10 mouse cellular contexts compared by ENCODE assay signal in the genomic region with DNA sequence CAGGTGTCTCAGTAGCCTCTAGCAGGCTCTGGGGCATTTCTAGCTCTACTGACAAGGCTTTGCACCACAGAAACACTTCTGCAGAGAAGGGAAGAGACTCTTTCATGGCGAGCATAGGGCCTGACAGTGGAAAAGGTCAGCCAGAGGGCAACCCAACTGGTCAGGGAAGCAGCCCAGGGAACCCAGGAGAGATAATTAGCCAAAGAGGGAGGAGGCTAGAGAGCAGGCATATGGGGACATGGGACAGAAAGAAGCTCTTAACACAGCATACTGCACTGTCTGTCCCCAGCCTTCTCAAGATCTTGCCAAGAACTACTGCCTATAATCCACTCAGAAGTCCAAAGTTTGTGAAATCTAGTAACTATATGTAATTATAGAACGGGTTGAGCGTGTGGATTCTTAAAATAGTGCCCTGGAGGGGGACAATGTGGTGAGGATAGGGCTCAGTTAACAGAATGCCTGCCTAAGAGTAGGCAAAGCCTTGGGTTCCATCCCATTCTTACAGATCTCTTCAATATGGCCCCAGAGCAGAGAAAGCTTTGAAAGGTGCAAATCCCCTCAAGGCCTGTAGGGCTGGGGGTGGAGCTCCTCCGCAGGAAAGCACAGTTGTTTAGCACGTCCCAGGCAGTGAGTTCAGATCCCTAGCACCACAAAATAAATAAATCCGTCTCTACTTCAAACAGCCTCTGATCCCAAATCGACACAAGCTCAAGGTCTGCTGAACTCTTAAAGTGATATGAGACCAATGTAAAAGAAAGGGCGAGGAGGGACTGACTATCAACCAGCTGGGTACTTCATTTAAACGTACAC. TPM values are rescaled to one million over a fixed set of nuclear protein-coding genes. Genes with fewer than 3 reads are reported as not detected.
DNase-seq lines count a peak whose midpoint lies in the region; ATAC-seq and TF ChIP-seq lines count a peak whose summit lies in the region.
"Had no signal": no experiment of that assay in that cellular context is flagged by ENCODE, and none has a peak within 500 bp of the region (broad histone marks: within the 10 kb centered on the region; RNA-seq: fewer than 3 reads in every experiment).

No protein-coding gene starts in this region.

- H3K4me1 ChIP-seq in forebrain, embryonic 12.5 days: peaks cover 83% of the 10 kb centered on the region
- peaks cover 38% of the 10 kb centered on the region for H3K4me1 ChIP-seq in forebrain, embryonic 15.5 days
- H3K4me1 ChIP-seq in ES-Bruce4 (ENCODE audit: control insufficient read depth, insufficient read depth, low read length): peaks cover 7% of the 10 kb centered on the region
- peaks cover 59% of the 10 kb centered on the region for H3K4me1 ChIP-seq in limb, embryonic 14.5 days (ENCODE audit: control insufficient read depth, insufficient read depth, low read length)

- no peak overlapping the region for H3K4me3 ChIP-seq in forebrain, embryonic 12.5 days (replicated peaks)
- no peak overlapping the region for H3K4me3 ChIP-seq in forebrain, embryonic 15.5 days
- H3K4me3 ChIP-seq in ES-Bruce4 (ENCODE audit: low read depth, low read length): no peak overlapping the region
- 0 out of 2 replicates have a peak overlapping the region, but pooled peaks have one; percentile 1 for H3K4me3 ChIP-seq in limb, embryonic 14.5 days (replicated peaks; ENCODE audit: low read length)

- DNase-seq in gastrocnemius, postnatal 25 days: peak; percentile 70
- no peak for DNase-seq in limb, embryonic 14.5 days (ENCODE audit: low spot score)
- DNase-seq in frontal cortex, postnatal 10 days (ENCODE audit: low spot score in 2 of 2): no peak
- no peak for DNase-seq in right cerebral cortex, postnatal 4 days
- no peak for DNase-seq in embryo, embryonic 10.5 days (ENCODE audit: low spot score)

- no peak for ATAC-seq in forebrain, embryonic 12.5 days (ENCODE audit: low FRiP score)
- no peak for ATAC-seq in forebrain, embryonic 15.5 days (replicated peaks)
- ATAC-seq in limb, embryonic 14.5 days (ENCODE audit: low FRiP score, low read depth): no peak

- no peak overlapping the region for H3K9ac ChIP-seq in forebrain, embryonic 12.5 days
- H3K9ac ChIP-seq in forebrain, embryonic 15.5 days (replicated peaks): no peak overlapping the region
- no peak overlapping the region for H3K9ac ChIP-seq in ES-Bruce4 (ENCODE audit: low read depth, poor library complexity, severe bottlenecking)
- no peak overlapping the region for H3K9ac ChIP-seq in limb, embryonic 14.5 days (ENCODE audit: low read depth, low read length, severe bottlenecking)

- H3K36me3 ChIP-seq in forebrain, embryonic 12.5 days (replicated peaks): no peaks in the 10 kb centered on the region
- no peaks in the 10 kb centered on the region for H3K36me3 ChIP-seq in forebrain, embryonic 15.5 days
- H3K36me3 ChIP-seq in ES-Bruce4 (ENCODE audit: control insufficient read depth, insufficient read depth, low read length, poor library complexity, severe bottlenecking): no peaks in the 10 kb centered on the region
- H3K36me3 ChIP-seq in limb, embryonic 14.5 days (ENCODE audit: control insufficient read depth, insufficient read depth, low read length): no peaks in the 10 kb centered on the region

- no peak for TF ChIP-seq EP300 in ES-Bruce4 (IDR thresholded peaks at IDR 0.05; ENCODE audit: insufficient read depth, low read depth, low read length)

- no peak overlapping the region for H3K27ac ChIP-seq in forebrain, embryonic 12.5 days
- no peak overlapping the region for H3K27ac ChIP-seq in forebrain, embryonic 15.5 days (replicated peaks)
- H3K27ac ChIP-seq in ES-Bruce4 (ENCODE audit: insufficient read depth, low read length): 0 out of 2 replicates have a peak overlapping the region, but pooled peaks have one; percentile 2
- no peak overlapping the region for H3K27ac ChIP-seq in limb, embryonic 14.5 days (replicated peaks; ENCODE audit: low read depth, low read length)
- H3K27ac ChIP-seq: macrophage had no signal

- no peaks in the 10 kb centered on the region for H3K9me3 ChIP-seq in forebrain, embryonic 12.5 days
- no peaks in the 10 kb centered on the region for H3K9me3 ChIP-seq in forebrain, embryonic 15.5 days
- no peaks in the 10 kb centered on the region for H3K9me3 ChIP-seq in ES-Bruce4 (replicated peaks; ENCODE audit: control insufficient read depth, insufficient read depth, low read length, poor library complexity, severe bottlenecking)
- no peaks in the 10 kb centered on the region for H3K9me3 ChIP-seq in limb, embryonic 14.5 days (ENCODE audit: control insufficient read depth, low read length)

- no peak for TF ChIP-seq POLR2A in ES-Bruce4 (IDR thresholded peaks at IDR 0.05; ENCODE audit: insufficient read depth, low read length)
- TF ChIP-seq POLR2A in limb, embryonic 14.5 days (IDR thresholded peaks at IDR 0.05; ENCODE audit: borderline replicate concordance, extremely low read depth, insufficient read depth, insufficient read length): no peak

- no peak for TF ChIP-seq CTCF in ES-Bruce4 (IDR thresholded peaks at IDR 0.05; ENCODE audit: low read depth, low read length)

- WGBS in forebrain, embryonic 12.5 days: 45% methylated on average over 9 of the region's 9 CpGs
- WGBS in forebrain, embryonic 15.5 days: 52% methylated on average over 9 of the region's 9 CpGs
- whole genome bisulfite sequencing in limb, embryonic 14.5 days: 49% methylated on average over 9 of the region's 9 CpGs

- 0 out of 2 replicates have a peak overlapping the region, but pooled peaks have one; percentile 13 for H3K4me2 ChIP-seq in forebrain, embryonic 12.5 days
- no peak overlapping the region for H3K4me2 ChIP-seq in forebrain, embryonic 15.5 days (replicated peaks)
- peak overlapping the region; percentile 78 for H3K4me2 ChIP-seq in limb, embryonic 14.5 days (replicated peaks; ENCODE audit: low read depth, low read length, severe bottlenecking)

- H3K27me3 ChIP-seq in forebrain, embryonic 12.5 days: no peaks in the 10 kb centered on the region
- H3K27me3 ChIP-seq in forebrain, embryonic 15.5 days: no peaks in the 10 kb centered on the region
- H3K27me3 ChIP-seq in ES-Bruce4 (ENCODE audit: control insufficient read depth, insufficient read depth, low read length, poor library complexity, severe bottlenecking): no peaks in the 10 kb centered on the region; the same call in 1 of the 2 replicates
- H3K27me3 ChIP-seq in limb, embryonic 14.5 days (ENCODE audit: control insufficient read depth, insufficient read depth, low read length): no peaks in the 10 kb centered on the region
- H3K27me3 ChIP-seq: CH12.LX had no signal

RNA-seq across cellular contexts. Expression of gene Lrig1, which starts 4.6 kb away (rescaled TPM):
- 16.6 and 17.7 TPM in 2 replicates for polyA plus RNA-seq in forebrain, embryonic 12.5 days (2016; fragmentation: Nextera tagmentation; extraction: Ambion mirVana)
- polyA plus RNA-seq in forebrain, embryonic 15.5 days (2015; fragmentation: Nextera tagmentation; extraction: Ambion mirVana): 7.4 and 9.8 TPM in 2 replicates
- 5.4 and 7.3 TPM in 2 replicates for polyA plus RNA-seq in ES-Bruce4 (2011; ENCODE audit: insufficient read depth, insufficient read length, low read depth, missing spikeins)
- 10 to 100 TPM; 35.9 to 38.8 TPM for total RNA-seq in gastrocnemius, postnatal 25 days (2021)
- polyA plus RNA-seq in limb, embryonic 14.5 days (2012; rRNA removed): 49.4 and 59.6 TPM in 2 replicates
- 31.2 and 35.1 TPM in 2 replicates for polyA plus RNA-seq in limb, embryonic 14.5 days (2014; fragmentation: Nextera tagmentation; extraction: Ambion mirVana)
- total RNA-seq: CH12.LX had no signal
